Comparison of ENCODE assay signal across 18 mouse cellular contexts in genomic region chr12:17682161-17682560, GRCm38 (mm10). TPM values are rescaled to one million over a fixed set of nuclear protein-coding genes. Genes with fewer than 3 reads are reported as not detected.
DNase-seq lines count a peak whose midpoint lies in the region; ATAC-seq and TF ChIP-seq lines count a peak whose summit lies in the region.
"Had no signal": no experiment of that assay in that cellular context is flagged by ENCODE, and none has a peak within 500 bp of the region (broad histone marks: within the 10 kb centered on the region; RNA-seq: fewer than 3 reads in every experiment).

No protein-coding gene starts in this region.

- 62% methylated on average over 2 of the region's 2 CpGs for WGBS in lung, adult 2 months
- WGBS in limb, embryonic 10.5 days: 93% methylated on average over 2 of the region's 2 CpGs

- no peaks in the 10 kb centered on the region for H3K27me3 ChIP-seq in Patski
- no peaks in the 10 kb centered on the region for H3K27me3 ChIP-seq in limb, embryonic 10.5 days (ENCODE audit: low read depth, poor library complexity, severe bottlenecking)
- H3K27me3 ChIP-seq: forebrain, embryonic 13.5 days; hindbrain, embryonic 13.5 days; limb, embryonic 15.5 days; neural tube, embryonic 13.5 days had no signal

- no peak for TF ChIP-seq POLR2A in lung, adult 2 months (IDR thresholded peaks at IDR 0.05; ENCODE audit: borderline replicate concordance, extremely low read depth, low read depth, low read length)

- in situ Hi-C loops in Patski (cut with MboI; ENCODE audit: low pct_unique_long_range_greater_than_20kb): no loop called here

- ATAC-seq in Patski: peak; percentile 44
- peak; percentile 93 to 95 for ATAC-seq in hematopoietic stem cell, adult 5-6 weeks (replicated peaks in 1 of 2; ENCODE audit: insufficient read depth in 1 of 2, low FRiP score in 2 of 2, low TSS enrichment in 1 of 2, low read depth in 1 of 2, poor library complexity in 2 of 2, severe bottlenecking in 2 of 2)
- ATAC-seq: forebrain, embryonic 13.5 days had no signal

- H3K9me3 ChIP-seq in limb, embryonic 10.5 days (replicated peaks): no peaks in the 10 kb centered on the region
- H3K9me3 ChIP-seq: forebrain, embryonic 13.5 days; heart, embryonic 10.5 days; hindbrain, embryonic 13.5 days; limb, embryonic 15.5 days; neural tube, embryonic 13.5 days had no signal

- H3K4me1 ChIP-seq in lung, adult 2 months (ENCODE audit: control insufficient read depth, insufficient read depth, low read length): no peaks in the 10 kb centered on the region
- H3K4me1 ChIP-seq in limb, embryonic 10.5 days: no peaks in the 10 kb centered on the region
- H3K4me1 ChIP-seq: forebrain, embryonic 13.5 days; heart, embryonic 10.5 days; hindbrain, embryonic 13.5 days; limb, embryonic 15.5 days; neural tube, embryonic 13.5 days had no signal

- DNase-seq in lung, adult 18-20 months: peak; percentile 46 to 50
- DNase-seq in lung, adult 2 months: no peak
- DNase-seq in Patski (ENCODE audit: low read depth, low spot score): no peak
- DNase-seq in monocyte, adult 2 months (ENCODE audit: low read depth in 1 of 2, low spot score in 2 of 2): peak; percentile 60 to 75
- no peak for DNase-seq in urinary bladder, postnatal 4 days (ENCODE audit: low spot score in 2 of 2)
- DNase-seq in layer of hippocampus, postnatal 14 days (ENCODE audit: low spot score in 2 of 2): no peak
- DNase-seq in limb, embryonic 10.5 days (ENCODE audit: low spot score): no peak
- DNase-seq: cerebellum, adult 8-10 months; gastrocnemius, postnatal 10 days; heart, postnatal 10 days; kidney, postnatal 36 days; thymus, postnatal 36 days had no signal

- CTCF ChIA-PET in Patski (lab: Charles Lee): no interaction called here

- POLR2A ChIA-PET in Patski (lab: Charles Lee): no interaction called here

- no peak overlapping the region for H3K4me3 ChIP-seq in lung, adult 2 months (replicated peaks; ENCODE audit: extremely low read depth, low read depth, low read length)
- no peak overlapping the region for H3K4me3 ChIP-seq in limb, embryonic 10.5 days
- H3K4me3 ChIP-seq: forebrain, embryonic 13.5 days; heart, embryonic 10.5 days; hindbrain, embryonic 13.5 days; limb, embryonic 15.5 days; neural tube, embryonic 13.5 days had no signal

- no peaks in the 10 kb centered on the region for H3K36me3 ChIP-seq in limb, embryonic 10.5 days
- H3K36me3 ChIP-seq: heart, embryonic 10.5 days; hindbrain, embryonic 13.5 days; limb, embryonic 15.5 days; neural tube, embryonic 13.5 days had no signal

- TF ChIP-seq CTCF in lung, adult 2 months (IDR thresholded peaks at IDR 0.05; ENCODE audit: insufficient read depth, low read length): no peak
- TF ChIP-seq CTCF in Patski (IDR thresholded peaks at IDR 0.05): no peak

- H3K27ac ChIP-seq in limb, embryonic 10.5 days: no peak overlapping the region
- H3K27ac ChIP-seq: forebrain, embryonic 13.5 days; heart, embryonic 10.5 days; hindbrain, embryonic 13.5 days; limb, embryonic 15.5 days; neural tube, embryonic 13.5 days had no signal

RNA-seq across cellular contexts. Expression of gene Hpcal1, which starts 8.5 kb away (rescaled TPM):
- polyA plus RNA-seq in lung, adult 2 months (2012; rRNA removed): 188 and 222 TPM in 2 replicates
- polyA plus RNA-seq in Patski (2021): 39.5 TPM
- total RNA-seq in hematopoietic stem cell, adult 5-6 weeks (2017): 15.5 and 16.8 TPM in 2 replicates
- total RNA-seq in layer of hippocampus, postnatal 14 days (2021): 10 to 100 TPM; 41.1 to 45.4 TPM
- polyA plus RNA-seq in limb, embryonic 10.5 days (2016; fragmentation: Nextera tagmentation; extraction: Ambion mirVana): 34.2 and 35.3 TPM in 2 replicates

Comparison
In these comparisons a context has a peak if more than half of its experiments do, and no peak if none do; other contexts are left out.
1. DNase-seq: peak in lung, adult 18-20 months (2 of 2) and monocyte, adult 2 months (2 of 2); none in lung, adult 2 months (single experiment), Patski (single experiment), urinary bladder, postnatal 4 days (0 of 2), layer of hippocampus, postnatal 14 days (0 of 2) and limb, embryonic 10.5 days (single experiment).